Mouse (Mus musculus) myocyte (in vitro differentiated cells): ENCODE measurements around the gene Sez6l.

ENCODE experiments used
- CEBPB ChIP-seq: IDR thresholded peaks from 2 replicates; pipeline ENCODE4 v1.6.1; 2011; ENCODE audit warnings: mild to moderate bottlenecking, moderate library complexity; ENCODE audit not compliant: poor library complexity, insufficient read depth, severe bottlenecking
- MYOG ChIP-seq, 3 experiments: IDR thresholded peaks; one replicate each; pipeline ENCODE4 v1.6.1; 2011; ENCODE audit warnings: control low read depth in 2 of 3, low read depth in 2 of 3, mild to moderate bottlenecking in 2 of 3; ENCODE audit not compliant: insufficient read length in 2 of 3, control insufficient read depth in 1 of 3, insufficient read depth in 1 of 3
- POLR2A ChIP-seq: IDR thresholded peaks from one replicate; pipeline ENCODE4 v1.6.1; 2011; ENCODE audit warnings: low read depth, mild to moderate bottlenecking, control low read depth, moderate library complexity; ENCODE audit not compliant: insufficient read length
- REST ChIP-seq: IDR thresholded peaks from one replicate; pipeline ENCODE4 v1.6.1; 2011; ENCODE audit warnings: mild to moderate bottlenecking, control low read depth, moderate library complexity; ENCODE audit not compliant: insufficient read depth, insufficient read length

- TF ChIP-seq POLR2A (no peak), REST (no peak), CEBPB (no peak), MYOG (IDR thresholded peaks at IDR 0.05; ENCODE audit: control insufficient read depth in 1 of 3, insufficient read depth in 1 of 3, insufficient read length in 2 of 3, low read depth in 2 of 3) (no peak)
These were observed 90.6 kb downstream of the Sez6l start for GRCm38 (mm10) chr5:112486415-112486814.
